Mouse (Mus musculus): ENCODE data around the gene Fpr-rs6. TPM values are rescaled to one million over a fixed set of nuclear protein-coding genes. Genes with fewer than 3 reads are reported as not detected.

The Fpr-rs6 gene
- not detected for total RNA-seq (2021)
- long read RNA-seq, experiment 1, result 0 reads
- long read RNA-seq, experiment 2, result 0 reads

DNA sequence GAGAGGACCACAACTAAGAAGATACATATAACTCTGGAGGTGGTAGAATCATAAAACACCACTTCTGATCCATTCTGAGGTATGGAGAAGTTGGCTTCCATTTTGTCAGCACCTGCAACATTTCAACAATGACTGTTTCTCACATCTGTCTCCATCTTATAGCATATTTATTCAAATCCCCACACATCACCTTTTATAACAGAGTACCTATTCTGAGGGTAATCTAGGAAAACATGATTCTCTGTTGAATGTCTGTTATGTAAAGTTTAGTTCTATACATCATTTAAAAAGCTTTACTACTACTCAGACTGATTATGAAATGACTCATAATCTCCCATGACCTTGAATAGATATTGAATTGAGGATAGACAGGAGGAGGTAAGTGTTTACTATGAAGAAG lies at the start of gene Fpr-rs6:
Gene Fpr-rs6, minus strand, starts transcription at position 101 of the 400 bp plus-strand sequence.
- intact Hi-C loops (cut with DNase I), result no loop called here
- DNase-seq, result no peak

Other genes starting within 250 kb of the Fpr-rs6 start
- not detected for gene Vmn2r104, start 134.8 kb downstream of the Fpr-rs6 start, total RNA-seq (2021)
- gene Fpr-rs7, start 68.9 kb downstream of the Fpr-rs6 start, total RNA-seq (2021), result not detected
- not detected for gene Vmn2r105, start 52.0 kb upstream of the Fpr-rs6 start, total RNA-seq (2021)
- gene Vmn2r106, start 102.5 kb upstream of the Fpr-rs6 start, total RNA-seq (2021), result not detected
- gene Vmn2r107, start 162.1 kb upstream of the Fpr-rs6 start, total RNA-seq (2021), result not detected
- not detected for gene Vmn1r224, start 231.0 kb upstream of the Fpr-rs6 start, total RNA-seq (2021)

Measured in heart, postnatal 14 days (tissue).